Mouse (Mus musculus) limb, embryonic 14.5 days (tissue): ENCODE results near the gene Sdhaf4. TPM values are rescaled to one million over a fixed set of nuclear protein-coding genes. Genes with fewer than 3 reads are reported as not detected.
"Not testable (repeated sequence)": the region's sequence is repeated elsewhere in the genome, so short reads cannot be mapped to it uniquely, and the experiment has no call there.

Source experiments
- ATAC-seq: fragments of 200-750 bp; cut with Nextera tagmentation; 2 replicates; pipeline ENCODE4 v1.8.0; 2017; ENCODE audit warnings: low read depth, moderate number of reproducible peaks, moderate TSS enrichment; ENCODE audit not compliant: low FRiP score
- DNase-seq: peaks from one replicate; pipeline ENCODE4 v3.0.0-alpha.2; 2015; ENCODE audit warnings: low spot score
- H3K27ac ChIP-seq: fragments of 300-500 bp; sonication (generic); replicated peaks from 2 replicates; pipeline ENCODE4 v1.5.1; 2014; ENCODE audit warnings: low read depth, mild to moderate bottlenecking, low read length, moderate library complexity, mixed read lengths
- H3K27me3 ChIP-seq: fragments of 300-500 bp; sonication (generic); 2 replicates; pipeline ENCODE4 v1.6.1; 2014; ENCODE audit warnings: low read length, mixed read lengths; ENCODE audit not compliant: control insufficient read depth, insufficient read depth
- H3K36me3 ChIP-seq: fragments of 300-500 bp; sonication (generic); 2 replicates; pipeline ENCODE4 v1.6.1; 2014; ENCODE audit warnings: mild to moderate bottlenecking, low read length, moderate library complexity, mixed read lengths; ENCODE audit not compliant: control insufficient read depth, insufficient read depth
- H3K4me1 ChIP-seq: fragments of 300-500 bp; sonication (generic); 2 replicates; pipeline ENCODE4 v1.6.1; 2014; ENCODE audit warnings: antibody characterized with exemption, low read length, mixed read lengths; ENCODE audit not compliant: control insufficient read depth, insufficient read depth
- H3K4me2 ChIP-seq: fragments of 300-500 bp; sonication (generic); replicated peaks from 2 replicates; pipeline ENCODE4 v1.6.1; 2014; ENCODE audit warnings: low read depth, mild to moderate bottlenecking, low read length, moderate library complexity; ENCODE audit not compliant: severe bottlenecking
- H3K4me3 ChIP-seq: fragments of 300-500 bp; sonication (generic); replicated peaks from 2 replicates; pipeline ENCODE4 v1.5.1; 2014; ENCODE audit warnings: low read length
- H3K9ac ChIP-seq: fragments of 300-500 bp; sonication (generic); 2 replicates; pipeline ENCODE4 v1.6.1; 2014; ENCODE audit warnings: mild to moderate bottlenecking, low read depth, low read length, moderate library complexity; ENCODE audit not compliant: severe bottlenecking
- H3K9me3 ChIP-seq: fragments of 300-500 bp; sonication (generic); 2 replicates; pipeline ENCODE4 v1.6.1; 2016; ENCODE audit warnings: low read length; ENCODE audit not compliant: control insufficient read depth
- POLR2A ChIP-seq: fragments of 200-500 bp; IDR thresholded peaks from 2 replicates; pipeline ENCODE4 v1.8.0; 2012; ENCODE audit warnings: inconsistent platforms, mild to moderate bottlenecking, moderate library complexity, borderline replicate concordance; ENCODE audit not compliant: insufficient read depth, insufficient read length; ENCODE audit errors: extremely low read depth
- WGBS: fragments of 180-500 bp; shearing (Covaris S2); extraction: QIAGEN DNeasy Blood & Tissue Kit; methylation state at CpG from one replicate; pipeline ENCODE4 v1.1.7; 2014; 5-methylcytosine and 5-hydroxymethylcytosine counted together
- polyA plus RNA-seq, 2 experiments: library from polyadenylated mRNA; depleted of rRNA in 1 of 2; stranded (reverse) in 1 of 2; unstranded in 1 of 2; fragments of >200 nt; fragmentation: Nextera tagmentation in 1 of 2; extraction: Ambion mirVana in 1 of 2; gene quantifications; 2 replicates each; pipeline versions ENCODE4 v1.2.1 to v1.2.3; 2012 to 2014

The Sdhaf4 gene
- polyA plus RNA-seq, 2 experiments: 44.4 to 90.7 TPM

DNA sequence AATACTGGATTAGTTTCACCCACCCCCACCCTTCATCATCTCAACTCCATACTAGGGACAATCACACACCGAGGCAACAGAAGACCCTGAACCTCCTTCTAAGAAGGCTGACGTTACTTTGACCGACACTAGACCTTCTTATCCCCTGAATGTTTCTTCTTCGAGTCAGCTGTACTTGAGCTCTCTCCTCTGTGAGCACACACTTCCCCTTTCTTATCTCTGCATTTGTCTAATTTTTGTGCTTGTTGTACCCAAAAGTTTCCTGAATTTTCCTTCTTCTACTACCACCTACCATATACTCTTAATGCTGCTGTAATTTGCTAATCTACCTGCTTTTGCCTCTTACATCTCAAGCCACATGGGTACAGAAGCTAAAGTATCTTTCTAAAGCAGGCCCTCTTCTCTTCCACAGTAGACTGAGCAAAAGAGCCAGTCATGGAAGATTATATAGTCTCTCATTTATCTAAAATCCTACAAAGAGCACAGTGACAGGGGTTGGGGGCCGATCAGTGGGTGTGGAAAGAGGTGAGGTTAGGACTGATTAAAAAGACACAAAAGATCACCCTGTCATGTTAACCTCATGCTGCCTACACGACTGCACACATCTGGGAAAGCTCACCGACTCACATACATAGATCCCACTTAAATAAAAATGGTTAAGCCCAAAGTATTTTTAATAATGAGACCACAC lies 7.2 kb downstream of the Sdhaf4 start:
- TF ChIP-seq POLR2A: no peak
- DNase-seq: no peak
- no peak overlapping the region for H3K4me2 ChIP-seq
- H3K36me3 ChIP-seq: peaks cover 22% of the 10 kb centered on the region
- H3K9ac ChIP-seq: no peak overlapping the region
- 93% methylated on average over 7 of the region's 7 CpGs for WGBS
- no peaks in the 10 kb centered on the region for H3K4me1 ChIP-seq
- H3K27me3 ChIP-seq: no peaks in the 10 kb centered on the region
- ATAC-seq: no peak
- H3K9me3 ChIP-seq: no peaks in the 10 kb centered on the region
- no peak overlapping the region for H3K27ac ChIP-seq
- H3K4me3 ChIP-seq: no peak overlapping the region

DNA sequence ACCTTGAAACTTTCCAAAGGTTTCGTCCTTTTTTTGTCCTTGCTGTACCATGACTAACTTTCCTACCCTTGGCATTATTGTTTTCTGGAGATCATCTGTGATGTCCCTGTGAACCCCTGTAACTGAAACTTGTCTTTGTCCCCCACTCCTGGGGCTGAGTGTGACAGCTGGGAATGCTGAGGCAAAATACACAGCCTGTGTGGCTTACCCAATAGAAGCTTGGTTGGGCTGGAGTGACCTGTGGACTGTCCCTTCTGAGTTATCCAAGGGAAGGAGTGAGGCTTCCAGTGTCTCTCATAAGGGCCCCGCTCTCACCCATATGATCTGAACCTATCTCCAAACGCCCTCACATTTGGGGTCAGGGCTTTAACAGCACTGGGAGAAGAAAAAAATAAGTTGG lies 8.0 kb downstream of the Sdhaf4 start:
- 90% methylated on average over 3 of the region's 3 CpGs for WGBS

DNA sequence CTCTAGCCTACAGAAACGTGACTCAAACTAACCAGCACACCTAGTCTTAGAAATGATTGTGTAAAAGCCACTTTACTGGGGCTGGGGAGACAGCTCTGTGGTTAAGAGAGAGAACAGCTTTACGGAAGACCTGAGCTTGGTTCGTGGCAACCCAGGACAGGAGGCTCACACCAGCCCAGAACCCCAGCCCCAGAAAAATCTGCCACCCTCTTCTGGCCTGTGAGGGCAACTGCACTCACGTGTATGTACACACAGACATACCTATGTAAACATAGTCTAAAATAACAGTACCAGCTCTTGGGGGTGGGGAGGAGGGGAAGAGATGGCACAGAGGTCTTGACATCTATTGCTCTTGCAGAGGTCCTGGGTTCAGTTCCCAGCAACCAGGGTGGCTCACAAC lies 10.0 kb downstream of the Sdhaf4 start:
- H3K4me1 ChIP-seq: no peaks in the 10 kb centered on the region
- TF ChIP-seq POLR2A: no peak
- no peak overlapping the region for H3K27ac ChIP-seq
- DNase-seq (no peak), ATAC-seq (no peak)
- no peak overlapping the region for H3K4me3 ChIP-seq
- H3K36me3 ChIP-seq: peaks cover 13% of the 10 kb centered on the region; the same call in 1 of the 2 replicates
- no peaks in the 10 kb centered on the region for H3K9me3 ChIP-seq
- H3K4me2 ChIP-seq: no peak overlapping the region
- H3K9ac ChIP-seq: no peak overlapping the region
- WGBS: 91% methylated on average over 4 of the region's 4 CpGs
- H3K27me3 ChIP-seq: no peaks in the 10 kb centered on the region

More for the DNA sequence above, 8.0 kb downstream of the Sdhaf4 start:
- H3K36me3 ChIP-seq: peaks cover 22% of the 10 kb centered on the region
- H3K9me3 ChIP-seq: no peaks in the 10 kb centered on the region
- no peaks in the 10 kb centered on the region for H3K27me3 ChIP-seq
- no peak overlapping the region for H3K4me2 ChIP-seq
- H3K4me3 ChIP-seq: no peak overlapping the region
- TF ChIP-seq POLR2A: no peak
- H3K4me1 ChIP-seq: no peaks in the 10 kb centered on the region
- no peak overlapping the region for H3K9ac ChIP-seq
- no peak for ATAC-seq
- no peak for DNase-seq
- H3K27ac ChIP-seq: no peak overlapping the region

DNA sequence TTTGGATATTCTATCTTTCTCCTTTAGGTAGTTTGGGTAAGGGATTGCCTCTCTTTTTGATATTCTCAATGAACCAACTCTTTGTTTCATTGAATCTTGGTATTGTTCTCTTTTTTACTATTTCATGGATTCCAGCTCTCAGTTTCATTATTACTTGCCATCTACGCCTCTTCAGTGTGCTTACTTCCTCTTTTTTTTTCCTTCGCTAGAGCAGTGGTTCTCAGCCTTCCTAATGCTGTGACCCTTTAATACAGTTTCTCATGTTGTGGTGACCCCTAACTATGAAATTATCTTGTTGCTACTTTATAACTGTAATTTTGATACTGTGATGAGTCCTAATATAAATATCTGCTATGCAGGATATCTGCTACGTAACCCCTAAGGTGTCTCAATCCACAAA lies 22.3 kb downstream of the Sdhaf4 start:
- no peak for TF ChIP-seq POLR2A
- Histone ChIP-seq H3K9me3 (no peaks in the 10 kb centered on the region), H3K27me3 (no peaks in the 10 kb centered on the region), H3K9ac (no peak overlapping the region), H3K27ac (no peak overlapping the region), H3K4me2 (no peak overlapping the region), H3K4me3 (no peak overlapping the region), H3K4me1 (no peaks in the 10 kb centered on the region), H3K36me3 (no peaks in the 10 kb centered on the region)
- DNase-seq (no peak), ATAC-seq (no peak)
- WGBS: 90% methylated on average over 3 of the region's 3 CpGs

DNA sequence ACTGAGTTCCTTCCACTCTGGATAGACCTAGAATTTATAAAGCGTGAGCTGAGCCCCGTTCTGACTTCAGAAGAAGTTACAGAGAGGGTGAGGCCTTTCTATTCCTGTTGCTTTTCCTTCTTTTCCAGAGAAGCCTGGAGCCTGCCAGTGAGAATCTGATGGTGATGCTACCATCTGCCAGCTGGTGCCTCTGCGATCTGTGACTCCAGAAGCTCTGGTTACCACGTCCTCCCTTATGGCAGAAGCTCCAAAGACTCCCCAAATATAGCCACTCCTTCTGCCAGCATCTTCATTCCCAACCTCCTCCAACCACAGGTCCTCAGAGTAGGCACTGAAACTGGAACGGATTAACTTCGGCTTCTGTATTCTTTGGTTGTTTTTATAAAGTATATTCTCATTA lies 27.2 kb downstream of the Sdhaf4 start:
- no peak for TF ChIP-seq POLR2A

DNA sequence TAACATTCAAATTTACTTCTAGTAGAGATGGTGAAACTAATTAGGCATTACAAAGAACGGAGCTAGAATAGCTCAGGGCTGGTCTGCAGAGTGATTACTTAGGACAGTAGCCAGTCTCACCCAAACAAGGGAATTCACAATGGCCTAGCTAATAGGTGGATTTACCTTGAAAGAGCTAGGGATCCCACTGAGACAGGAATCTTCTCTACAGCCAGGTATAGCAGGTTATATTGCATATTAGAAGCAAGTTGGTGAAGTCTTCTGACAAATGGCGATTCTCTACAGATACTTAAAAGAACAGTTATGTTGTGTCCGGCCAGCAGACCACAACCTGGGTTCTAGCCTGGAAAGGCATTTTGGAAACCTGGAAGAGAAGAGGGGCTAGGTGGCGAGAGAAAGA lies 34.3 kb downstream of the Sdhaf4 start:
- not testable (repeated sequence) for H3K4me2 ChIP-seq, ATAC-seq, H3K27me3 ChIP-seq, H3K4me1 ChIP-seq, H3K36me3 ChIP-seq, H3K9me3 ChIP-seq, H3K27ac ChIP-seq, DNase-seq, H3K4me3 ChIP-seq, H3K9ac ChIP-seq
- 76% methylated on average over 3 of the region's 4 CpGs for WGBS

More for the DNA sequence above, 27.2 kb downstream of the Sdhaf4 start:
- 84% methylated on average over 6 of the region's 6 CpGs for WGBS
- DNase-seq: no peak
- no peak for ATAC-seq
- Histone ChIP-seq H3K4me1 (no peaks in the 10 kb centered on the region), H3K27me3 (no peaks in the 10 kb centered on the region), H3K27ac (no peak overlapping the region), H3K4me3 (no peak overlapping the region), H3K4me2 (no peak overlapping the region), H3K36me3 (no peaks in the 10 kb centered on the region), H3K9ac (no peak overlapping the region), H3K9me3 (no peaks in the 10 kb centered on the region)
